Mouse (Mus musculus): ENCODE data around the gene Arid1b. TPM values are rescaled to one million over a fixed set of nuclear protein-coding genes. Genes with fewer than 3 reads are reported as not detected.
A peak's percentile ranks its signal among the peaks of the same experiment; 100 is the strongest.

The Arid1b gene
- polyA plus RNA-seq, 1 experiment from 2014 or later: 8.7 TPM

GRCm38 (mm10) chr17:5057286-5057685 is 63.2 kb downstream of the Arid1b start:
- Histone ChIP-seq H3K4me3 (no peak overlapping the region), H3K4me2 (peak overlapping the region; percentile 41), H3K27ac (ENCODE audit: poor library complexity, severe bottlenecking) (peak overlapping the region; percentile 71), H3K9ac (peak overlapping the region; percentile 49; the same call in 1 of the 2 replicates), H3K4me1 (replicated peaks) (peaks cover 90% of the 10 kb centered on the region), H3K36me3 (peaks cover 7% of the 10 kb centered on the region; the same call in 1 of the 2 replicates), H3K27me3 (replicated peaks) (0 out of 2 replicates have a peak, but pooled peaks cover 12% of the 10 kb centered on the region), H3K9me3 (replicated peaks) (no peaks in the 10 kb centered on the region)
- 3% methylated on average over 4 of the region's 4 CpGs for WGBS
- no peak for ATAC-seq (ENCODE audit: insufficient number of reproducible peaks, low FRiP score)

GRCm38 (mm10) chr17:5057944-5058720 is 64.0 kb downstream of the Arid1b start:
- Histone ChIP-seq H3K4me2 (peak overlapping the region; percentile 61), H3K4me3 (peak overlapping the region; percentile 18; the same call in 1 of the 2 replicates), H3K9me3 (replicated peaks) (no peaks in the 10 kb centered on the region), H3K36me3 (peaks cover 4% of the 10 kb centered on the region; the same call in 1 of the 2 replicates), H3K9ac (no peak overlapping the region), H3K27ac (ENCODE audit: poor library complexity, severe bottlenecking) (peak overlapping the region; percentile 45), H3K27me3 (replicated peaks) (0 out of 2 replicates have a peak, but pooled peaks cover 8% of the 10 kb centered on the region), H3K4me1 (replicated peaks) (peaks cover 88% of the 10 kb centered on the region)
- 5% methylated on average over 10 of the region's 10 CpGs for WGBS
- peak; percentile 85 for ATAC-seq (ENCODE audit: insufficient number of reproducible peaks, low FRiP score)

DNA sequence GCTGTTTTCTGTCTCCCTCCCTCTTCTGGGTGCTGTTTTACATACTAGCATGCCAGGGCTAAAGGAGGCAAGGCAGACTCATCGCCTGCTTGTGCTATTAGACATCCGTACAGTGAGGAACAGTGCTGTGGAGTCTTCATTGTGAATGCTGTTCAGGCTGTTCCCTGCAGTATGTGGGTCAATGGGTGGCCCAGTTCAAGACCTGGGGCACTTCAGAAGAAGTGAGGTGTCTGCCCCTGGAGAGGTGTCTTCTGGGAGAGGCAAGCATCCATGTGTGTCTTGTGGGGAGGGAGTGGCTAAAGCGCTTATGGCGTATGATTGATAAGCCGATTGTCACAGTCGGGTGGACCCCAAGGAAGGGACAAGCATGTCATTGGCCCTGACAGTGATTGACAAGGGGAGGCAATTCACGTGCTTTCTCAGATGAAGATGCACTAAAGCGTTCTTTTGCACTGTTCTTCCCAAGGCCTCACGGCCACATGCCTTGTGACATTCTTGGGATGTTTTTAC is 65.0 kb downstream of the Arid1b start:
- H3K36me3 ChIP-seq: no peaks in the 10 kb centered on the region
- H3K4me3 ChIP-seq: no peak overlapping the region
- H3K4me2 ChIP-seq: peak overlapping the region; percentile 23; the same call in 1 of the 2 replicates
- H3K4me1 ChIP-seq (replicated peaks): peaks cover 86% of the 10 kb centered on the region
- H3K27ac ChIP-seq (ENCODE audit: poor library complexity, severe bottlenecking): peak overlapping the region; percentile 56
- peak overlapping the region; percentile 36; the same call in 1 of the 2 replicates for H3K9ac ChIP-seq
- 59% methylated on average over 9 of the region's 9 CpGs for WGBS
- ATAC-seq (ENCODE audit: insufficient number of reproducible peaks, low FRiP score): no peak
- H3K27me3 ChIP-seq (replicated peaks): 0 out of 2 replicates have a peak, but pooled peaks cover 3% of the 10 kb centered on the region
- no peaks in the 10 kb centered on the region for H3K9me3 ChIP-seq (replicated peaks)

DNA sequence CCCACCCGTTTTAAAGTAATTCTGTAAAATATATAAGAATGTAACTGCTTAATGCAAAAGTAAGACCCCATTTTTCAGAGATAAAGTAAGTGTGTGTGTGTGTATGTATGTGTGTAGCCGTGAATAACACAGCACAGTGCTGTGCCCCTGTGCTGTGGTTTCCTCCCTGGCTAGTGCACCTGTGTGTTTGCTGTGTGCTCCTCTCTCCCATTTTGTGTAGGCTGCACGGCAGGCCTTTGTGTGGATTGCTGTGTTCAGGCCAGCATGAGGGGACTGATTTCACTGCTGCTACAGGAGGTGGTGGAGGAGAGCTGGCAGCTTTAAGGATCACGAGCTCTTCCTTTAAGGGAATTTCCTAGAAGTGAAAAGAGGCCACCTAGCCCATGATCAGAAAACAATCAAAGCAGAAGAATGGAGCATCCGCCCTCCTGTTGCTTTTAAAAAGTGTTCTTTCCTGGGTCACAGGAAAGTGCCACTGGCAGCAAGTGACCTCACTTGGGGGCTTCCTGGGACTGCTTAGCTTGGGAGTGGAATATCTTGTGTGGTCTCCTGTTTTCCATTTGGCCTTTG is 66.5 kb downstream of the Arid1b start:
- WGBS: 64% methylated on average over 5 of the region's 5 CpGs
- no peak for ATAC-seq (ENCODE audit: insufficient number of reproducible peaks, low FRiP score)
- no peak overlapping the region for H3K9ac ChIP-seq
- H3K36me3 ChIP-seq: no peaks in the 10 kb centered on the region
- no peaks in the 10 kb centered on the region for H3K9me3 ChIP-seq (replicated peaks)
- no peak overlapping the region for H3K27ac ChIP-seq (ENCODE audit: poor library complexity, severe bottlenecking)
- H3K4me1 ChIP-seq (replicated peaks): peaks cover 82% of the 10 kb centered on the region
- no peak overlapping the region for H3K4me3 ChIP-seq
- H3K4me2 ChIP-seq: no peak overlapping the region
- H3K27me3 ChIP-seq (replicated peaks): no peaks in the 10 kb centered on the region

DNA sequence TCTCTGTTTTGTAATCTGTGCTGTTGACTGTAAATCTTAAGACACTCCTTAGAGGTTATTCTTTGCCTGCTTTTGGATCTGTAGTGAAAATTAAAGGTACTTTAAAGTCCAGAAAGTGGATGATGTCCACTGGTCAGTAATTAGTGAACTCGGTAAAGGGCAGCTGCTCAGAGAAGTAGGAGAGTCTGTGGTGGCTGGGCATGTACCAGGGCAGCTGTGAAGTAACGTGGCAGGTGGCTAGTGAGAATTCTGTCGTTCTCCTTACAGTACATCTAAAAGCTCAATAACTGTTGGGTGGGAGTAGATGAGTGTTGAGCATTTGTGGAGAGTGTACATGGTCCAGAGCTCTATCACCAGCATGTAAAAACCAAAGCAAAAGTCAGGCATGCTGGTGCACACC is 67.1 kb downstream of the Arid1b start:
- Histone ChIP-seq H3K9ac (no peak overlapping the region), H3K27me3 (replicated peaks) (no peaks in the 10 kb centered on the region), H3K9me3 (replicated peaks) (no peaks in the 10 kb centered on the region), H3K4me1 (replicated peaks) (peaks cover 82% of the 10 kb centered on the region), H3K27ac (ENCODE audit: poor library complexity, severe bottlenecking) (no peak overlapping the region), H3K36me3 (no peaks in the 10 kb centered on the region), H3K4me2 (no peak overlapping the region), H3K4me3 (no peak overlapping the region)
- ATAC-seq (ENCODE audit: insufficient number of reproducible peaks, low FRiP score): no peak
- 85% methylated on average over 3 of the region's 3 CpGs for WGBS

DNA sequence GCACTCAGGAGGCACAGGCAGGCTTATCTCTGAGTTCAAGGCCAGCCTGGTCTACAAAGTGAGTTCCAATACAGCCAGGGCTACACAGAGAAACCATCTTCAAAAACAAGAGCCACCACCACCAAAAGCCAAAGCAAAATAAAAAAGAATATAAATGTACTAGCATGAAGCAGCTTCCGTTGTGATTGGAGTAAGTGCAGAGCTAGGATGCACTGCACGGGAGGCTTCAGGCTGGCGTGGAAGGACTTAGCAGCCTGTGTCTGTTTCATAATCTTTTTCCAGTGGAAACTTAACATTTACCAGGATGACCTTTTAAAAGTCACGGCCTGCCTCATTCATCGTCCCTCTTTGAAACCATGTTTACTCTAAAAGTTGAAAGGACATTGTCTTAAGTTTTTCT is 67.5 kb downstream of the Arid1b start:
- H3K9ac ChIP-seq: no peak overlapping the region
- H3K36me3 ChIP-seq: no peaks in the 10 kb centered on the region
- 0 out of 2 replicates have a peak overlapping the region, but pooled peaks have one; percentile 48 for H3K27ac ChIP-seq (ENCODE audit: poor library complexity, severe bottlenecking)
- no peak overlapping the region for H3K4me3 ChIP-seq
- no peak for ATAC-seq (ENCODE audit: insufficient number of reproducible peaks, low FRiP score)
- 68% methylated on average over 5 of the region's 5 CpGs for WGBS
- H3K27me3 ChIP-seq (replicated peaks): no peaks in the 10 kb centered on the region
- no peaks in the 10 kb centered on the region for H3K9me3 ChIP-seq (replicated peaks)
- no peak overlapping the region for H3K4me2 ChIP-seq
- peaks cover 82% of the 10 kb centered on the region for H3K4me1 ChIP-seq (replicated peaks)

DNA sequence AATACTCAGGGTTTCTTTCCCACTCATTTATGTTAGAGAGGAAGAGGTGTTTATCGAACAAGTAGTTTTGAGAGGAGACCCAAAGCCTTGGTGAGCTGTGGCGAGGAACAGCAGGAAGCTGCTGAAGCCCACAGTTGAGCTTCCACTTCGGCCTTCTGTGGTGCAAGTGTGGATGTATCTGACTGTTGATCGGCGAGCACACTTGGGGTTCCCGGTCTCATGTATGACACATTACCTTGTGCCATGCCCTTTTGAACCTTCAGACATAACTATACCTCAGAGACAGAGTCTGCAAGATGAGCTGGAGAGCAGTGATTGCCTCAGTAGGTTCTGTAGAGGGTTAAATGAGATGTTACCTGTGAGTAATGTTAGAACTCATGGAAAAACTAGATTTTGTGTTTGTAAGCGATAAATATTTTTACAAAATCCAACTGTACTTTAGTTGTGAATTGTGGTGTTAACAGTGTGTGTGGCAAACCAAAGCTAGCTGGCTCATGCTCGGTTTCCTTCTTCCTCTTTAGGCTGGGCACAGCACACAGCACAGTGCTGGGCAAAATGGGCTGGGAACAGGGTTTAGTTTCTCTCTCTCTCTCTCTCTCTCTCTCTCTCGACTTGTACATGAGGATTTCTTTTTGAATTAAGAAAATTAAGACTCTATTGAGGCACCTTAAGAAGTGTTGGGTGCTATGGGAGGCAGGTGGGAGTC is 69.5 kb downstream of the Arid1b start:
- no peak for ATAC-seq (ENCODE audit: insufficient number of reproducible peaks, low FRiP score)
- H3K36me3 ChIP-seq: no peaks in the 10 kb centered on the region
- H3K27ac ChIP-seq (ENCODE audit: poor library complexity, severe bottlenecking): no peak overlapping the region
- WGBS: 91% methylated on average over 9 of the region's 9 CpGs
- H3K9ac ChIP-seq: no peak overlapping the region
- no peaks in the 10 kb centered on the region for H3K9me3 ChIP-seq (replicated peaks)
- no peak overlapping the region for H3K4me2 ChIP-seq
- peaks cover 82% of the 10 kb centered on the region for H3K4me1 ChIP-seq (replicated peaks)
- H3K4me3 ChIP-seq: no peak overlapping the region
- no peaks in the 10 kb centered on the region for H3K27me3 ChIP-seq (replicated peaks)

DNA sequence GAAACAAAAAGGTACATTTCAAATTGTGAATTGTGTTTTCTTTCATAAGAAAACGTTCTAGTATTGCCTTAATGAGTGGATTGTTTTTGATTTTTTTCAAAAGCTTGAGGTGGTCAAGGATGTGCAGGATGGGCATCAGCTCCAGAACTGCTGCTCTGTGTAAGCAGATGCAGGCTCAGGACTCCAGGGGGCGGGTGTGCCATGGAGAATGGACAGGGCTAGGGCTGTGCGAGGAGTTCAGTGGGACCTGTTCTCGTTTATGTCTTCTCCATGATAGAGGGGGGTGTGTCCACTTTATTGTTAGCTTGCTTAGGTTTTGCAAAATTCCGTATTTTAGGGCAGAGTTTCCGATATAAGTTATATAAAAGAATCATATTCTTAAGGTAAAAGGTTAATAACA is 70.6 kb downstream of the Arid1b start:
- no peaks in the 10 kb centered on the region for H3K9me3 ChIP-seq (replicated peaks)
- H3K4me3 ChIP-seq: no peak overlapping the region
- no peak overlapping the region for H3K4me2 ChIP-seq
- no peak overlapping the region for H3K27ac ChIP-seq (ENCODE audit: poor library complexity, severe bottlenecking)
- no peak overlapping the region for H3K9ac ChIP-seq
- H3K36me3 ChIP-seq: no peaks in the 10 kb centered on the region
- H3K4me1 ChIP-seq (replicated peaks): peaks cover 83% of the 10 kb centered on the region
- ATAC-seq (ENCODE audit: insufficient number of reproducible peaks, low FRiP score): no peak
- 77% methylated on average over 6 of the region's 6 CpGs for WGBS
- H3K27me3 ChIP-seq (replicated peaks): no peaks in the 10 kb centered on the region

GRCm38 (mm10) chr17:5065270-5065669 is 71.1 kb downstream of the Arid1b start:
- Histone ChIP-seq H3K4me2 (0 out of 2 replicates have a peak overlapping the region, but pooled peaks have one; percentile 1), H3K27me3 (replicated peaks) (no peaks in the 10 kb centered on the region), H3K4me1 (replicated peaks) (peaks cover 80% of the 10 kb centered on the region), H3K9ac (no peak overlapping the region), H3K27ac (ENCODE audit: poor library complexity, severe bottlenecking) (no peak overlapping the region), H3K4me3 (no peak overlapping the region), H3K36me3 (no peaks in the 10 kb centered on the region), H3K9me3 (replicated peaks) (no peaks in the 10 kb centered on the region)
- ATAC-seq (ENCODE audit: insufficient number of reproducible peaks, low FRiP score): no peak
- 76% methylated on average over 6 of the region's 6 CpGs for WGBS

- Histone ChIP-seq H3K4me2 (no peak overlapping the region), H3K27ac (ENCODE audit: poor library complexity, severe bottlenecking) (no peak overlapping the region), H3K9ac (no peak overlapping the region), H3K4me3 (no peak overlapping the region), H3K4me1 (replicated peaks) (peaks cover 79% of the 10 kb centered on the region), H3K9me3 (replicated peaks) (no peaks in the 10 kb centered on the region), H3K36me3 (peaks cover under 1% of the 10 kb centered on the region; the same call in 1 of the 2 replicates), H3K27me3 (replicated peaks) (no peaks in the 10 kb centered on the region)
- ATAC-seq (ENCODE audit: insufficient number of reproducible peaks, low FRiP score): no peak
- WGBS: 82% methylated on average over 8 of the region's 8 CpGs
These were observed 72.7 kb downstream of the Arid1b start for GRCm38 (mm10) chr17:5066835-5067234.

DNA sequence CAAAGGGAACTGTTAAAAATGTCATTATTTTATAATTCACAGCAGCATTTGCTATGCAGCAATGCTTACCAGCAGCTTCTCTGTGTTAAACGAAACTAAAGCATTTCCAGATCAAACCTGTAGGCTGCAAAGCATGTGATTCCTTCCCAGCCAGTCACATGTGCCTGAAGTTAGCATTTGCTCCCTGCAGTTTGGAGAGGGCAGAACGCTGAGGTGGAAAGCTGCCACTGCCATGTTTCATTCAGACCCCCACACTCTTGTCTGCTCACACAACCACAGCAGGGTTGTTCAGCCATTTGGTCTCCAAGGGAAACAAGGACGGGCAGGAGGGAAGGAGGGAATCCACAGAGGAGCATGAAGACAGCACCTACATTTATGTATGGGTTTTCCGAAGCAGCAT is 73.1 kb downstream of the Arid1b start:
- Histone ChIP-seq H3K9ac (no peak overlapping the region), H3K4me3 (no peak overlapping the region), H3K4me2 (no peak overlapping the region), H3K36me3 (peaks cover 2% of the 10 kb centered on the region; the same call in 1 of the 2 replicates), H3K27me3 (replicated peaks) (no peaks in the 10 kb centered on the region), H3K9me3 (replicated peaks) (no peaks in the 10 kb centered on the region), H3K4me1 (replicated peaks) (peaks cover 75% of the 10 kb centered on the region), H3K27ac (ENCODE audit: poor library complexity, severe bottlenecking) (no peak overlapping the region)
- WGBS: 70% methylated on average over 4 of the region's 4 CpGs
- no peak for ATAC-seq (ENCODE audit: insufficient number of reproducible peaks, low FRiP score)
